Mouse (Mus musculus) forebrain, embryonic 13.5 days (tissue): ENCODE results near the gene Dctn3. TPM values are rescaled to one million over a fixed set of nuclear protein-coding genes. Genes with fewer than 3 reads are reported as not detected.

ENCODE experiments used
- polyA plus RNA-seq: library from polyadenylated mRNA; unstranded; fragments of >200 nt; fragmentation: Nextera tagmentation; extraction: Ambion mirVana; gene quantifications from 2 replicates; pipeline ENCODE4 v1.2.1, GENCODE M21; 2015

Dctn3 gene
- polyA plus RNA-seq, 1 experiment from 2014 or later, result 262 TPM

Other genes with a start within 250 kb of the Dctn3 start
- gene AI464131, start 220.1 kb downstream of the Dctn3 start, polyA plus RNA-seq, result 3.0 and 3.1 TPM in 2 replicates
- gene 1110017D15Rik, start 205.8 kb downstream of the Dctn3 start, polyA plus RNA-seq, result 9.1 and 14.3 TPM in 2 replicates
- gene Fam219a, start 153.6 kb downstream of the Dctn3 start, polyA plus RNA-seq, result 8.0 and 10.8 TPM in 2 replicates
- gene Dnaic1, start 153.4 kb downstream of the Dctn3 start, polyA plus RNA-seq, result 1.0 and 2.2 TPM in 2 replicates
- 47.8 and 50.6 TPM in 2 replicates for gene Enho, start 82.8 kb downstream of the Dctn3 start, polyA plus RNA-seq
- 21.1 and 21.8 TPM in 2 replicates for gene Cntfr, start 26.1 kb downstream of the Dctn3 start, polyA plus RNA-seq
- gene Il11ra1, start 23.2 kb downstream of the Dctn3 start, polyA plus RNA-seq, result 28.1 and 30.7 TPM in 2 replicates
- 80.7 and 83.8 TPM in 2 replicates for gene Rpp25l, start 9.6 kb downstream of the Dctn3 start, polyA plus RNA-seq
- gene Arid3c, start 8.0 kb upstream of the Dctn3 start, polyA plus RNA-seq, result 0.26 TPM in 2 replicates
- 16.2 and 17.5 TPM in 2 replicates for gene Galt, start 32.1 kb upstream of the Dctn3 start, polyA plus RNA-seq
- gene Sigmar1, start 33.0 kb upstream of the Dctn3 start, polyA plus RNA-seq, result 47.5 and 55.4 TPM in 2 replicates
- gene Ccl27a, start 51.1 kb upstream of the Dctn3 start, polyA plus RNA-seq, result 159 and 175 TPM in 2 replicates
- gene Gm21541, start 180.4 kb upstream of the Dctn3 start, polyA plus RNA-seq, result not detected in 2 replicates
- gene Gm20878, start 218.4 kb upstream of the Dctn3 start, polyA plus RNA-seq, result 5.4 and 6.6 TPM in 2 replicates
- gene Fam205a4, start 242.9 kb upstream of the Dctn3 start, polyA plus RNA-seq, result 0.23 TPM in 1 of 2 replicates, not detected in the other